Mouse (Mus musculus): ENCODE results near the gene Cebpg. TPM values are rescaled to one million over a fixed set of nuclear protein-coding genes. Genes with fewer than 3 reads are reported as not detected.

The Cebpg gene
- 27.2 and 29.8 TPM in 2 replicates for polyA plus RNA-seq (2012; rRNA removed)

GRCm38 (mm10) chr7:35056436-35056864 is at the start of gene Cebpg:
Gene Cebpg (minus strand): TSS chr7:35056573.
- TF ChIP-seq POLR2A (IDR thresholded peaks at IDR 0.05; ENCODE audit: borderline replicate concordance, extremely low read depth, insufficient read depth, insufficient read length, poor library complexity, severe bottlenecking): peak; percentile 77
- TF ChIP-seq CTCF (IDR thresholded peaks at IDR 0.05; ENCODE audit: borderline replicate concordance, extremely low read depth, insufficient read depth, insufficient read length): no peak

GRCm38 (mm10) chr7:35099528-35099927 is 43.2 kb upstream of the Cebpg start:
- no peak for DNase-seq (ENCODE audit: low read depth)
- TF ChIP-seq CTCF (IDR thresholded peaks at IDR 0.05; ENCODE audit: borderline replicate concordance, extremely low read depth, insufficient read depth, insufficient read length) (no peak), POLR2A (IDR thresholded peaks at IDR 0.05; ENCODE audit: borderline replicate concordance, extremely low read depth, insufficient read depth, insufficient read length, poor library complexity, severe bottlenecking) (no peak)

More at GRCm38 (mm10) chr7:35056436-35056864, at the start of gene Cebpg:
- peak; percentile 97 for DNase-seq (ENCODE audit: low read depth)

GRCm38 (mm10) chr7:35098777-35099176 is 42.4 kb upstream of the Cebpg start:
- no peak for DNase-seq (ENCODE audit: low read depth)
- TF ChIP-seq POLR2A (IDR thresholded peaks at IDR 0.05; ENCODE audit: borderline replicate concordance, extremely low read depth, insufficient read depth, insufficient read length, poor library complexity, severe bottlenecking) (no peak), CTCF (IDR thresholded peaks at IDR 0.05; ENCODE audit: borderline replicate concordance, extremely low read depth, insufficient read depth, insufficient read length) (no peak)

- no peak for DNase-seq (ENCODE audit: low read depth)
- TF ChIP-seq CTCF (IDR thresholded peaks at IDR 0.05; ENCODE audit: borderline replicate concordance, extremely low read depth, insufficient read depth, insufficient read length) (no peak), POLR2A (IDR thresholded peaks at IDR 0.05; ENCODE audit: borderline replicate concordance, extremely low read depth, insufficient read depth, insufficient read length, poor library complexity, severe bottlenecking) (no peak)
Measured at GRCm38 (mm10) chr7:35094975-35095678, 38.8 kb upstream of the Cebpg start.

- DNase-seq (ENCODE audit: low read depth): no peak
- TF ChIP-seq CTCF (IDR thresholded peaks at IDR 0.05; ENCODE audit: borderline replicate concordance, extremely low read depth, insufficient read depth, insufficient read length) (no peak), POLR2A (IDR thresholded peaks at IDR 0.05; ENCODE audit: borderline replicate concordance, extremely low read depth, insufficient read depth, insufficient read length, poor library complexity, severe bottlenecking) (no peak)
Measured at GRCm38 (mm10) chr7:35090550-35090949, 34.2 kb upstream of the Cebpg start.

- DNase-seq (ENCODE audit: low read depth): peak; percentile 87
- TF ChIP-seq POLR2A (IDR thresholded peaks at IDR 0.05; ENCODE audit: borderline replicate concordance, extremely low read depth, insufficient read depth, insufficient read length, poor library complexity, severe bottlenecking) (no peak), CTCF (IDR thresholded peaks at IDR 0.05; ENCODE audit: borderline replicate concordance, extremely low read depth, insufficient read depth, insufficient read length) (peak; percentile 18; the same call in 1 of the 2 replicates)
Measured at GRCm38 (mm10) chr7:35086271-35086861, 30.0 kb upstream of the Cebpg start.

GRCm38 (mm10) chr7:35084565-35085360 is 28.4 kb upstream of the Cebpg start:
- TF ChIP-seq POLR2A (IDR thresholded peaks at IDR 0.05; ENCODE audit: borderline replicate concordance, extremely low read depth, insufficient read depth, insufficient read length, poor library complexity, severe bottlenecking) (no peak), CTCF (IDR thresholded peaks at IDR 0.05; ENCODE audit: borderline replicate concordance, extremely low read depth, insufficient read depth, insufficient read length) (no peak)

GRCm38 (mm10) chr7:35081406-35082104 is 25.2 kb upstream of the Cebpg start:
- TF ChIP-seq CTCF (IDR thresholded peaks at IDR 0.05; ENCODE audit: borderline replicate concordance, extremely low read depth, insufficient read depth, insufficient read length) (no peak), POLR2A (IDR thresholded peaks at IDR 0.05; ENCODE audit: borderline replicate concordance, extremely low read depth, insufficient read depth, insufficient read length, poor library complexity, severe bottlenecking) (no peak)
- DNase-seq (ENCODE audit: low read depth): no peak

More at GRCm38 (mm10) chr7:35084565-35085360, 28.4 kb upstream of the Cebpg start:
- no peak for DNase-seq (ENCODE audit: low read depth)

GRCm38 (mm10) chr7:35080843-35081338 is 24.5 kb upstream of the Cebpg start:
- no peak for TF ChIP-seq CTCF (IDR thresholded peaks at IDR 0.05; ENCODE audit: borderline replicate concordance, extremely low read depth, insufficient read depth, insufficient read length)
- TF ChIP-seq POLR2A (IDR thresholded peaks at IDR 0.05; ENCODE audit: borderline replicate concordance, extremely low read depth, insufficient read depth, insufficient read length, poor library complexity, severe bottlenecking): no peak
- no peak for DNase-seq (ENCODE audit: low read depth)

- DNase-seq (ENCODE audit: low read depth): peak; percentile 47
- TF ChIP-seq CTCF (IDR thresholded peaks at IDR 0.05; ENCODE audit: borderline replicate concordance, extremely low read depth, insufficient read depth, insufficient read length) (no peak), POLR2A (IDR thresholded peaks at IDR 0.05; ENCODE audit: borderline replicate concordance, extremely low read depth, insufficient read depth, insufficient read length, poor library complexity, severe bottlenecking) (no peak)
Measured at GRCm38 (mm10) chr7:35076645-35077044, 20.3 kb upstream of the Cebpg start.

Measured in brain, embryonic 14.5 days (tissue).